Mouse (Mus musculus): ENCODE data around the gene Olfr1120. TPM values are rescaled to one million over a fixed set of nuclear protein-coding genes. Genes with fewer than 3 reads are reported as not detected.
"Not testable (repeated sequence)": the region's sequence is repeated elsewhere in the genome, so short reads cannot be mapped to it uniquely, and the experiment has no call there.

Olfr1120 gene
- polyA plus RNA-seq (2015; fragmentation: Nextera tagmentation; extraction: Ambion mirVana), result not detected in 2 replicates

- H3K4me1 ChIP-seq (ENCODE audit: insufficient read depth, low read length), result no peaks in the 10 kb centered on the region
- no peaks in the 10 kb centered on the region for H3K9me3 ChIP-seq (ENCODE audit: low read length)
- WGBS, result 55% methylated on average over 2 of the region's 2 CpGs
- no peak within 1 kb of the TSS for H3K27ac ChIP-seq (ENCODE audit: low read length)
- no peaks in the 10 kb centered on the region for H3K27me3 ChIP-seq (ENCODE audit: insufficient read depth, low read length)
- no peak within 1 kb of the TSS for H3K4me3 ChIP-seq (ENCODE audit: low read length)
- H3K4me2 ChIP-seq (replicated peaks; ENCODE audit: low read depth, low read length), result no peak within 1 kb of the TSS
- H3K9ac ChIP-seq (replicated peaks; ENCODE audit: low read length), result no peak within 1 kb of the TSS
- H3K36me3 ChIP-seq (ENCODE audit: insufficient read depth, low read length), result no peaks in the 10 kb centered on the region
- ATAC-seq (ENCODE audit: low FRiP score, low TSS enrichment), result no peak
Measured at GRCm38 (mm10) chr2:87354515-87354914, at the start of gene Olfr1120. Gene Olfr1120, plus strand, starts transcription at chr2:87354815.

- Histone ChIP-seq H3K27ac (ENCODE audit: low read length) (no peak within 1 kb of the TSS), H3K4me3 (ENCODE audit: low read length) (no peak within 1 kb of the TSS), H3K9ac (replicated peaks; ENCODE audit: low read length) (no peak within 1 kb of the TSS), H3K4me2 (replicated peaks; ENCODE audit: low read depth, low read length) (no peak within 1 kb of the TSS), H3K36me3 (ENCODE audit: insufficient read depth, low read length) (no peaks in the 10 kb centered on the region), H3K27me3 (ENCODE audit: insufficient read depth, low read length) (no peaks in the 10 kb centered on the region), H3K4me1 (ENCODE audit: insufficient read depth, low read length) (no peaks in the 10 kb centered on the region), H3K9me3 (ENCODE audit: low read length) (no peaks in the 10 kb centered on the region)
- 64% methylated on average over 1 of the region's 1 CpGs for WGBS
- ATAC-seq (ENCODE audit: low FRiP score, low TSS enrichment), result no peak
Measured at GRCm38 (mm10) chr2:87307281-87307680, 47.3 kb upstream of the Olfr1120 start, which contains the start of gene Olfr1118. Gene Olfr1118, plus strand, starts transcription at chr2:87307581.

GRCm38 (mm10) chr2:87360121-87360520 is 5.5 kb downstream of the Olfr1120 start:
- not testable (repeated sequence) for H3K4me3 ChIP-seq (ENCODE audit: low read length); ATAC-seq (ENCODE audit: low FRiP score, low TSS enrichment); H3K9ac ChIP-seq (replicated peaks; ENCODE audit: low read length); H3K9me3 ChIP-seq (ENCODE audit: low read length); H3K36me3 ChIP-seq (ENCODE audit: insufficient read depth, low read length); H3K4me2 ChIP-seq (replicated peaks; ENCODE audit: low read depth, low read length); H3K27me3 ChIP-seq (ENCODE audit: insufficient read depth, low read length); H3K4me1 ChIP-seq (ENCODE audit: insufficient read depth, low read length); H3K27ac ChIP-seq (ENCODE audit: low read length)
- 96% methylated on average over 2 of the region's 2 CpGs for WGBS

GRCm38 (mm10) chr2:87369595-87369994 is 15.0 kb downstream of the Olfr1120 start, which contains the start of gene Olfr1121:
Gene Olfr1121, plus strand, starts transcription at chr2:87369895.
- no peak within 1 kb of the TSS for H3K27ac ChIP-seq (ENCODE audit: low read length)
- no peak for ATAC-seq (ENCODE audit: low FRiP score, low TSS enrichment)
- no peaks in the 10 kb centered on the region for H3K9me3 ChIP-seq (ENCODE audit: low read length)
- no peaks in the 10 kb centered on the region for H3K4me1 ChIP-seq (ENCODE audit: insufficient read depth, low read length)
- no peak within 1 kb of the TSS for H3K4me2 ChIP-seq (replicated peaks; ENCODE audit: low read depth, low read length)
- H3K36me3 ChIP-seq (ENCODE audit: insufficient read depth, low read length), result no peaks in the 10 kb centered on the region
- no peak within 1 kb of the TSS for H3K9ac ChIP-seq (replicated peaks; ENCODE audit: low read length)
- H3K4me3 ChIP-seq (ENCODE audit: low read length), result no peak within 1 kb of the TSS
- WGBS, result 34% methylated on average over 1 of the region's 1 CpGs
- no peaks in the 10 kb centered on the region for H3K27me3 ChIP-seq (ENCODE audit: insufficient read depth, low read length)

GRCm38 (mm10) chr2:87371726-87372125 is 17.1 kb downstream of the Olfr1120 start:
- no peaks in the 10 kb centered on the region for H3K4me1 ChIP-seq (ENCODE audit: insufficient read depth, low read length)
- H3K27me3 ChIP-seq (ENCODE audit: insufficient read depth, low read length), result no peaks in the 10 kb centered on the region
- no peak overlapping the region for H3K27ac ChIP-seq (ENCODE audit: low read length)
- H3K36me3 ChIP-seq (ENCODE audit: insufficient read depth, low read length), result no peaks in the 10 kb centered on the region
- no peak overlapping the region for H3K9ac ChIP-seq (replicated peaks; ENCODE audit: low read length)
- H3K4me2 ChIP-seq (replicated peaks; ENCODE audit: low read depth, low read length), result no peak overlapping the region
- no peak for ATAC-seq (ENCODE audit: low FRiP score, low TSS enrichment)
- 79% methylated on average over 4 of the region's 4 CpGs for whole genome bisulfite sequencing
- no peaks in the 10 kb centered on the region for H3K9me3 ChIP-seq (ENCODE audit: low read length)
- no peak overlapping the region for H3K4me3 ChIP-seq (ENCODE audit: low read length)

GRCm38 (mm10) chr2:87383935-87384334 is 29.3 kb downstream of the Olfr1120 start:
- 73% methylated on average over 2 of the region's 2 CpGs for WGBS
- Histone ChIP-seq H3K9ac (replicated peaks; ENCODE audit: low read length) (no peak overlapping the region), H3K36me3 (ENCODE audit: insufficient read depth, low read length) (no peaks in the 10 kb centered on the region), H3K4me1 (ENCODE audit: insufficient read depth, low read length) (no peaks in the 10 kb centered on the region), H3K4me3 (ENCODE audit: low read length) (no peak overlapping the region), H3K4me2 (replicated peaks; ENCODE audit: low read depth, low read length) (no peak overlapping the region), H3K27ac (ENCODE audit: low read length) (no peak overlapping the region), H3K27me3 (ENCODE audit: insufficient read depth, low read length) (no peaks in the 10 kb centered on the region), H3K9me3 (ENCODE audit: low read length) (no peaks in the 10 kb centered on the region)
- no peak for ATAC-seq (ENCODE audit: low FRiP score, low TSS enrichment)

- ATAC-seq (ENCODE audit: low FRiP score, low TSS enrichment), result no peak
Measured at GRCm38 (mm10) chr2:87385549-87385948, 30.9 kb downstream of the Olfr1120 start, which contains the start of gene Olfr1122. Gene Olfr1122, plus strand, starts transcription at chr2:87385849.

GRCm38 (mm10) chr2:87393605-87394004 is 39.0 kb downstream of the Olfr1120 start:
- not testable (repeated sequence) for H3K9me3 ChIP-seq (ENCODE audit: low read length); H3K9ac ChIP-seq (replicated peaks; ENCODE audit: low read length); H3K36me3 ChIP-seq (ENCODE audit: insufficient read depth, low read length); H3K27ac ChIP-seq (ENCODE audit: low read length); H3K4me2 ChIP-seq (replicated peaks; ENCODE audit: low read depth, low read length); H3K27me3 ChIP-seq (ENCODE audit: insufficient read depth, low read length); H3K4me1 ChIP-seq (ENCODE audit: insufficient read depth, low read length); H3K4me3 ChIP-seq (ENCODE audit: low read length)
- WGBS, result 92% methylated on average over 5 of the region's 5 CpGs
- 0 out of 2 replicates have a peak, but pooled peaks have one; percentile 31 for ATAC-seq (ENCODE audit: low FRiP score, low TSS enrichment)

More at GRCm38 (mm10) chr2:87385549-87385948, 30.9 kb downstream of the Olfr1120 start, which contains the start of gene Olfr1122:
- Histone ChIP-seq H3K9me3 (ENCODE audit: low read length) (no peaks in the 10 kb centered on the region), H3K4me1 (ENCODE audit: insufficient read depth, low read length) (no peaks in the 10 kb centered on the region), H3K4me3 (ENCODE audit: low read length) (no peak within 1 kb of the TSS), H3K27ac (ENCODE audit: low read length) (no peak within 1 kb of the TSS), H3K27me3 (ENCODE audit: insufficient read depth, low read length) (no peaks in the 10 kb centered on the region), H3K4me2 (replicated peaks; ENCODE audit: low read depth, low read length) (no peak within 1 kb of the TSS), H3K36me3 (ENCODE audit: insufficient read depth, low read length) (no peaks in the 10 kb centered on the region), H3K9ac (replicated peaks; ENCODE audit: low read length) (no peak within 1 kb of the TSS)
- 81% methylated on average over 2 of the region's 2 CpGs for WGBS

- not testable (repeated sequence) for H3K4me2 ChIP-seq (replicated peaks; ENCODE audit: low read depth, low read length); ATAC-seq (ENCODE audit: low FRiP score, low TSS enrichment); H3K27ac ChIP-seq (ENCODE audit: low read length); H3K4me1 ChIP-seq (ENCODE audit: insufficient read depth, low read length); H3K36me3 ChIP-seq (ENCODE audit: insufficient read depth, low read length); H3K9ac ChIP-seq (replicated peaks; ENCODE audit: low read length); H3K4me3 ChIP-seq (ENCODE audit: low read length); H3K9me3 ChIP-seq (ENCODE audit: low read length); H3K27me3 ChIP-seq (ENCODE audit: insufficient read depth, low read length)
- 86% methylated on average over 7 of the region's 7 CpGs for WGBS
Measured at GRCm38 (mm10) chr2:87394686-87395085, 40.1 kb downstream of the Olfr1120 start.
